ENCODE assay signal across 15 mouse cellular contexts in genomic region chr9:26622840-26623448, GRCm38 (mm10).
"Had no signal": no experiment of that assay in that cellular context is flagged by ENCODE, and none has a peak within 500 bp of the region (broad histone marks: within the 10 kb centered on the region; RNA-seq: fewer than 3 reads in every experiment).

No protein-coding gene starts in this region.

- ATAC-seq: liver, postnatal 0 days had no signal

- H3K9me3 ChIP-seq: limb, embryonic 12.5 days; liver, embryonic 13.5 days; midbrain, embryonic 12.5 days; neural tube, embryonic 15.5 days had no signal

- DNase-seq: kidney, postnatal 36 days; layer of hippocampus, adult 9-11 months; layer of hippocampus, postnatal 36 days; liver; liver, embryonic 13.5 days; liver, postnatal 0 days; right cerebral cortex, postnatal 4 days; spleen, adult 18-20 months; thymus, adult 18-20 months; thymus, postnatal 14 days had no signal

- H3K27ac ChIP-seq: kidney, postnatal 0 days; limb, embryonic 12.5 days; liver, embryonic 13.5 days; midbrain, embryonic 12.5 days; neural tube, embryonic 15.5 days had no signal

- H3K4me2 ChIP-seq: limb, embryonic 12.5 days; liver, embryonic 13.5 days; midbrain, embryonic 12.5 days; neural tube, embryonic 15.5 days had no signal

- H3K4me3 ChIP-seq: limb, embryonic 12.5 days; liver, embryonic 13.5 days; midbrain, embryonic 12.5 days; myocyte; neural tube, embryonic 15.5 days had no signal

- H3K9ac ChIP-seq: limb, embryonic 12.5 days; liver, embryonic 13.5 days; liver, postnatal 0 days; midbrain, embryonic 12.5 days; neural tube, embryonic 15.5 days had no signal

- H3K27me3 ChIP-seq: limb, embryonic 12.5 days; liver, embryonic 13.5 days; midbrain, embryonic 12.5 days; neural tube, embryonic 15.5 days had no signal

- H3K36me3 ChIP-seq: limb, embryonic 12.5 days; liver, embryonic 13.5 days; midbrain, embryonic 12.5 days; neural tube, embryonic 15.5 days had no signal

- H3K4me1 ChIP-seq: limb, embryonic 12.5 days; liver, embryonic 13.5 days; midbrain, embryonic 12.5 days; neural tube, embryonic 15.5 days had no signal
